Mouse (Mus musculus) E14TG2a.4 (cell line): ENCODE measurements around the gene Pnma1.

Experiments
- CTCF ChIP-seq: conservative IDR thresholded peaks from 2 replicates; pipeline ENCODE4 v1.5.1; 2014; ENCODE audit warnings: low read length
- NANOG ChIP-seq: IDR thresholded peaks from 2 replicates; pipeline ENCODE4 v1.6.1; 2014; ENCODE audit warnings: borderline replicate concordance, low read length, mixed read lengths
- POU5F1 ChIP-seq: IDR thresholded peaks from 2 replicates; pipeline ENCODE4 v1.6.1; 2014; ENCODE audit warnings: low read length, borderline replicate concordance

DNA sequence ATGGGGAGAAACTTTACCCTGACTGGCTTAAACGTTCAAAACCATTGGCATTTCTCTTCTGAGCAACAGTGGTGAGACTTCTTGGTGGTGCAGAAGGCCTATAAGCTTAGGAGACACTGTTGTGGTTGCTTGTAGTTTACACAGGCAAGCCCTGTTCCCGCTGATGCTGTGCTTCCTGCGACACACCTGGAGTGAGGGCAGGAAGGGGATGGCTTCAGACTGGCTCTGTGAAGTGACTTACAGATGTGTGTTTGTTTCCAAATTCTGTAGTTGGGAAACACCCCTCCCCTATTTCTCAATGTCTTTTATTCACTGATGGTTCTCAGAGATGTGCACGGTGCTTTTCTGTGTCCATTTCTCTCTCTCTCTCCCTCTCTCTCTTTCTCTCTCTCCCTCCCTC, 8.2 kb downstream of the Pnma1 start:
- TF ChIP-seq POU5F1 (no peak), CTCF (no peak), NANOG (no peak)
